Mouse (Mus musculus): ENCODE results near the gene Gp2. TPM values are rescaled to one million over a fixed set of nuclear protein-coding genes. Genes with fewer than 3 reads are reported as not detected.
A peak's percentile ranks its signal among the peaks of the same experiment; 100 is the strongest.

Gene Gp2
- not detected in 2 replicates for polyA plus RNA-seq (2012; ENCODE audit: insufficient read depth, low replicate concordance)

DNA sequence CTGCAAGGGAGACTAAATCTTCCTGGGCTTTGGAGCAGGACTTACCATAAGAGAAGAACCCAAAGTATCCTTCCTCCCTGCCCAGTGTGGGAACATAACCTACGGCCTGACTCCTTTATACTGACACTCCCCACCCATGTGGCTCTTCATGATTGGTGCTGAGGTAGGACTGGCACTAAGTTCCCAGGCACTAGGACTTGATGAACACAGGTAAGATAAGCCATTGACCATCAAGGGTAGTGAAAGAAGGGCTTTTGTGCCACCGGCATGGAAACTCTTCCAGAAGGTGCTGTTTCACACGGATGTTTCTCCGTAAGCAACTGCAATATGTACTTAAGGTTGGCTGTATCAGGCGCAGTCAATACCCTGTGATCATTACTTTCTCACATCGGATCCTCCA is at the start of gene Gp2:
TSS of gene Gp2 (minus strand) at position 101 of the 400 bp plus-strand sequence.
- H3K4me1 ChIP-seq = no peaks in the 10 kb centered on the region
- TF ChIP-seq GATA1 (IDR thresholded peaks at IDR 0.05; ENCODE audit: borderline replicate concordance, low read length) (no peak), FLI1 (IDR thresholded peaks at IDR 0.05; ENCODE audit: low read length) (no peak)
- H3K36me3 ChIP-seq (replicated peaks; ENCODE audit: low read length) = no peaks in the 10 kb centered on the region
- no peaks in the 10 kb centered on the region for H3K27me3 ChIP-seq (replicated peaks)
- H3K9me3 ChIP-seq = peaks cover 5% of the 10 kb centered on the region; the same call in 1 of the 2 replicates
- H3K4me3 ChIP-seq (replicated peaks) = no peak within 1 kb of the TSS

DNA sequence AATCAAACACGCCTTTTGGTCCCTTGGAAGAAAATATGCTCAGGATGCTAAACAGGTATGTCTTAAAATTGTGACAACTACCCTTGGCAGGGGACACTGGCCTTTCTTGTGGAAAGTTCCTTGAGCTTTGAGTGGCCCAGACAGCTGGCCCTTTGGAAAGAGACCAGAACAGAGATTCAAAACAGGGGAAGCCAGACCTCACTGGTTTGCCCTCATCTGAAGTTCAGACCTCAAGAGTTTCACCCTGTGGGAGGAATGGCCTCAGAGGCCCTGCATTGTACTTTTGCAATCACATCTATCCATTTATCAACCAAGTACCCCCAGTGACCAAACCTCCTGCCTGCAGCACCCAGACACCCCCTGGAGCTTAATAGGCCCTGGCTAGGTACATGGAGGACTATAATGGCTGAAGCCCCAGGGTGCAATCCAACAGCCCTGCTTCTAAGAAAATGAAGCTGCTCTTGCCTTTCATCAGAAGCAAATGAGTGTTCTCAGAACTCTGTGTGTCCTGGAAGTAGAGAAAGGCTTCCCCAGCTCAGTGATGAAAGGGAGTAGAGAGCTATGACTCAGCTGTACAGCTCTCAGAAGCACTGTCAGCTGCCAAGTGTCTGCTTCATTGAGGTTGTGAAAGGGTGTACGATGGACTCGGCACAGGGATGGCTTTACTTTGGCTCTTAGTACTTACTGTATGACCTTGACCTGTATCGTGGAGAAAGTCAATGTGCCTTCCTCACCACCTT is 31.1 kb upstream of the Gp2 start:
- Histone ChIP-seq H3K4me1 (no peaks in the 10 kb centered on the region), H3K36me3 (replicated peaks; ENCODE audit: low read length) (no peaks in the 10 kb centered on the region), H3K9me3 (0 out of 2 replicates have a peak, but pooled peaks cover 8% of the 10 kb centered on the region), H3K27me3 (replicated peaks) (no peaks in the 10 kb centered on the region), H3K4me3 (replicated peaks) (no peak overlapping the region)
- no peak for TF ChIP-seq GATA1 (IDR thresholded peaks at IDR 0.05; ENCODE audit: borderline replicate concordance, low read length)
- TF ChIP-seq FLI1 (IDR thresholded peaks at IDR 0.05; ENCODE audit: low read length) = no peak

GRCm38 (mm10) chr7:119486683-119487082 is 27.6 kb upstream of the Gp2 start:
- Histone ChIP-seq H3K4me3 (replicated peaks) (no peak overlapping the region), H3K36me3 (replicated peaks; ENCODE audit: low read length) (no peaks in the 10 kb centered on the region), H3K9me3 (no peaks in the 10 kb centered on the region), H3K27me3 (replicated peaks) (no peaks in the 10 kb centered on the region), H3K4me1 (no peaks in the 10 kb centered on the region)
- TF ChIP-seq FLI1 (IDR thresholded peaks at IDR 0.05; ENCODE audit: low read length) (no peak), GATA1 (IDR thresholded peaks at IDR 0.05; ENCODE audit: borderline replicate concordance, low read length) (no peak)

- no peak for TF ChIP-seq FLI1 (IDR thresholded peaks at IDR 0.05; ENCODE audit: low read length)
- no peak for TF ChIP-seq GATA1 (IDR thresholded peaks at IDR 0.05; ENCODE audit: borderline replicate concordance, low read length)
- Histone ChIP-seq H3K36me3 (replicated peaks; ENCODE audit: low read length) (no peaks in the 10 kb centered on the region), H3K4me1 (no peaks in the 10 kb centered on the region)
Measured at GRCm38 (mm10) chr7:119484154-119484553, 25.1 kb upstream of the Gp2 start.

GRCm38 (mm10) chr7:119479256-119479655 is 20.2 kb upstream of the Gp2 start, which contains the start of gene Umod:
Gene Umod (minus strand): TSS chr7:119479282.
- Histone ChIP-seq H3K4me3 (replicated peaks) (no peak within 1 kb of the TSS), H3K36me3 (replicated peaks; ENCODE audit: low read length) (no peaks in the 10 kb centered on the region), H3K27me3 (replicated peaks) (no peaks in the 10 kb centered on the region), H3K9me3 (peaks cover 11% of the 10 kb centered on the region), H3K4me1 (no peaks in the 10 kb centered on the region)
- no peak for TF ChIP-seq FLI1 (IDR thresholded peaks at IDR 0.05; ENCODE audit: low read length)
- no peak for TF ChIP-seq GATA1 (IDR thresholded peaks at IDR 0.05; ENCODE audit: borderline replicate concordance, low read length)

More at GRCm38 (mm10) chr7:119484154-119484553, 25.1 kb upstream of the Gp2 start:
- no peak overlapping the region for H3K4me3 ChIP-seq (replicated peaks)
- H3K9me3 ChIP-seq = no peaks in the 10 kb centered on the region
- no peaks in the 10 kb centered on the region for H3K27me3 ChIP-seq (replicated peaks)

DNA sequence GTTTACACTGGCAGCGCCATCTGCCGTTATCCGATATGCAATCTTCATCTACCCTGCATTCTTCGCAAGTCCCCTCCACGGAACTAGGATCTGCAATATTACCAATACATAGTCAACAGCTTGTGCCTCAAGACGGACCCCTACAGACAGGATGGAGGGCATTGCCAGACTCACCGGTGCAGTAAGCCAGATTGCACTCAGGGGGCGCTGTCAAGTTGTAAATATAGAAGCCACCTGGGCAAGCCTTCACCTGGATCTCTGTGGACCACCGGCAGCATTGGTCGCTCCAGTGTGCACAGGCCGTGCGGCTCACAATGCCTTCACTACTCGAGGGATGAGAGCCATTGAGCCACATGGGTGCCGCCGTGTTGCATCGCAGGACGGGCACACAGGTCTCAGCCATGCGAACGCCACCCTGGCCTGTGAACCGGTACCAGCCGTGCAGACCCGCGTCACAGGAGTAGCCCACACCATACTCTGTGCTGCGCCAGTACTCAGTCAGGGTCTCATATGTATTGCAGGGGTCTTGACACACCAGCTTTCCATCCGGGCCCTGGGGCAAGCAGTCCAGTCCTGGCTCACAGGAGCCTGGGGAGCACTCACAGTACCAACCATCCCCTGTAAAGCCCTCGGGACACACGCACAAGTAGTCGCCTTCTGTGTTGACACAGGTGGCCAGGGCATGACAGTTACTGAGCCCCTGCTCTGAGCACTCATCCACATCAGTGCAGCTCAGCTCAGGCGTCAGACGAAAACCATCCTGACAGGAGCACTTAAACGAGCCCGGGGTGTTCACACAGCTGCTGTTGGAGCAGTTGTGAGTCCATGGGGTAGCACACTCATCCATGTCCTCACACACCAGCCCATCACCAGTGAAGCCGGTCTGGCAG is 17.7 kb upstream of the Gp2 start:
- peak overlapping the region; percentile 57 for H3K4me3 ChIP-seq (replicated peaks)
- TF ChIP-seq FLI1 (IDR thresholded peaks at IDR 0.05; ENCODE audit: low read length) (no peak), GATA1 (IDR thresholded peaks at IDR 0.05; ENCODE audit: borderline replicate concordance, low read length) (no peak)
- H3K4me1 ChIP-seq = no peaks in the 10 kb centered on the region
- peaks cover 13% of the 10 kb centered on the region for H3K9me3 ChIP-seq
- H3K27me3 ChIP-seq (replicated peaks) = no peaks in the 10 kb centered on the region
- no peaks in the 10 kb centered on the region for H3K36me3 ChIP-seq (replicated peaks; ENCODE audit: low read length)

- H3K4me3 ChIP-seq (replicated peaks) = no peak overlapping the region
- 0 out of 2 replicates have a peak, but pooled peaks cover 3% of the 10 kb centered on the region for H3K9me3 ChIP-seq
- no peaks in the 10 kb centered on the region for H3K27me3 ChIP-seq (replicated peaks)
- H3K36me3 ChIP-seq (replicated peaks; ENCODE audit: low read length) = no peaks in the 10 kb centered on the region
- TF ChIP-seq FLI1 (IDR thresholded peaks at IDR 0.05; ENCODE audit: low read length) (no peak), GATA1 (IDR thresholded peaks at IDR 0.05; ENCODE audit: borderline replicate concordance, low read length) (no peak)
- H3K4me1 ChIP-seq = no peaks in the 10 kb centered on the region
Measured at GRCm38 (mm10) chr7:119454192-119454591, 4.9 kb downstream of the Gp2 start.

DNA sequence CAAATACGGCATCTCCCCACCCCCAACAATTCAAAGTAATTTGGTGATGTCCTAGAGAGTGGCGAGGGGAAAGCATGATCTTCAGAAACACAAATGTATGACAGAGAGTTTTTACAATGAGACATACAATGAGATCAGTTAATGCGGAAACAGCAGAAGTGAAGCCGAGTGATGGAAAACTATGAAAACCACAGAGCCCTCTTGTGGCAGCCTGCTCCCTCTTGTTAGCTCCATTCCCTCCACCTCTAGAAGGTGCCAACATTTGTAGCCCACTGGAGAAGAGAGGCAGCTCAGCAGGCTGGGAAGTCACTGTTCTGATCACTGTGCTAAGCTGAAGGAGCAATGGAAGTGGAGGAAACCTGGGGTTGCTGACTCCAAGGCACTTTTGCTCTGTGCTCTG is 15.2 kb downstream of the Gp2 start:
- Histone ChIP-seq H3K4me1 (0 out of 2 replicates have a peak, but pooled peaks cover 4% of the 10 kb centered on the region), H3K9me3 (no peaks in the 10 kb centered on the region), H3K36me3 (replicated peaks; ENCODE audit: low read length) (no peaks in the 10 kb centered on the region), H3K27me3 (replicated peaks) (no peaks in the 10 kb centered on the region), H3K4me3 (replicated peaks) (no peak overlapping the region)
- no peak for TF ChIP-seq GATA1 (IDR thresholded peaks at IDR 0.05; ENCODE audit: borderline replicate concordance, low read length)
- TF ChIP-seq FLI1 (IDR thresholded peaks at IDR 0.05; ENCODE audit: low read length) = no peak

DNA sequence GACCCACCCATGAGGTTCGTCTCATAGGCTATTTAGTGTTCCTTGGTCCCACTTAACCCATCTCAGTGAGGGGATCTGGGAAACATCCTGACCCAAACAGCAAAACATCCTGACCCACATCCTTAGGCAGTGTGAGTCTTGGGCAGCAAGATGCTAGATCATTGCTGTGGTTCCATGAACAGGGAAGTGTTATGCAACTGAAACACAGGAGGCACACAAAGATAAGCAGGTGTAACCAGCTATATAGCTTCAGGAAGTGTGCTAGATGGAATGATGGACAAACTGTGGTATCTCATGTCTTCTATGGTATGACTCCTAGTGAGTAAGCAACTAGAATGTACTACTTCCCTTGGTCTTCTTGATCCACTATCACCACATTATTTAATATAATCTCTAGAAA is 17.1 kb downstream of the Gp2 start:
- TF ChIP-seq FLI1 (IDR thresholded peaks at IDR 0.05; ENCODE audit: low read length) = no peak
- no peak for TF ChIP-seq GATA1 (IDR thresholded peaks at IDR 0.05; ENCODE audit: borderline replicate concordance, low read length)

More for the DNA sequence above, 17.1 kb downstream of the Gp2 start:
- H3K9me3 ChIP-seq = no peaks in the 10 kb centered on the region
- H3K27me3 ChIP-seq (replicated peaks) = no peaks in the 10 kb centered on the region
- H3K4me1 ChIP-seq = 0 out of 2 replicates have a peak, but pooled peaks cover 4% of the 10 kb centered on the region
- H3K36me3 ChIP-seq (replicated peaks; ENCODE audit: low read length) = no peaks in the 10 kb centered on the region
- no peak overlapping the region for H3K4me3 ChIP-seq (replicated peaks)
